Mouse (Mus musculus): ENCODE measurements at regions not wholly inside any gene's neighbourhood (a gene's known extent, or its start where the extent isn't known, plus 50 kb on each side); places are given as distances from the start of the nearest gene placed in this dataset.

- H3K4me2 ChIP-seq (ENCODE audit: low read depth, low read length) = no peak overlapping the region
- TF ChIP-seq EP300 (IDR thresholded peaks at IDR 0.05; ENCODE audit: low read depth) = no peak
- peak; percentile 23; the same call in 1 of the 2 replicates for TF ChIP-seq CTCF (IDR thresholded peaks at IDR 0.05; ENCODE audit: low read depth)
- no peak overlapping the region for H3K27ac ChIP-seq (ENCODE audit: low read depth)
- DNase-seq (ENCODE audit: low spot score) (no peak), ATAC-seq (ENCODE audit: insufficient read depth, low read depth) (no peak)
- H3K36me3 ChIP-seq (replicated peaks; ENCODE audit: control insufficient read depth, insufficient read depth, low read length) = no peaks in the 10 kb centered on the region
- H3K9me3 ChIP-seq (replicated peaks; ENCODE audit: control insufficient read depth, low read length) = no peaks in the 10 kb centered on the region
- H3K4me3 ChIP-seq (ENCODE audit: low read depth, low read length) = no peak overlapping the region
- H3K27me3 ChIP-seq (ENCODE audit: control insufficient read depth, insufficient read depth, low read length) = no peaks in the 10 kb centered on the region
- H3K9ac ChIP-seq (replicated peaks; ENCODE audit: low read depth, low read length) = no peak overlapping the region
- WGBS = 41% methylated on average over 2 of the region's 2 CpGs
- no peaks in the 10 kb centered on the region for H3K4me1 ChIP-seq (ENCODE audit: control insufficient read depth, insufficient read depth)
Measured at GRCm38 (mm10) chrX:97434327-97434726, 57.3 kb upstream of the Eda2r start.

DNA sequence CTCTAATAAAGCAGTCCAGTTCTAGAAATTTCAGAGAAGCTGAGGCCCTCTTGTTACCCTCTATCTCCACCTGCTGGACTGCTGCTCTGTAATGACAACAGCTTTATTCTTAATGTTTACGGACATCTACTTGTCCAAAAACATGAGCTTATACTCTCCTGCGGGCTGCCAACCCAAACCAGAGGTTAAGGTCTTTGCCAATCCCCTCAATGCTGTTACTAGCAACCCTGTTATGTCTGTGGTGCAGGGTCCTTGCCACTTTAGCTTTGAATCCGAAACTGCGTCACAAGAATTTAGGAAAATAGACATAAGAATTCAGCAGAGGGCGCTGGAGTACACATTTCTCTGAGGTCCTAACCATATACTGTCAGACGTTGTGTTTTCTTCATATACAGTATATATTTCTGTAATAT, 54.4 kb upstream of the Eda2r start:
- ATAC-seq (ENCODE audit: insufficient read depth, low read depth) (no peak), DNase-seq (ENCODE audit: low spot score) (peak; percentile 15)
- Histone ChIP-seq H3K27ac (ENCODE audit: low read depth) (no peak overlapping the region), H3K9me3 (replicated peaks; ENCODE audit: control insufficient read depth, low read length) (no peaks in the 10 kb centered on the region), H3K4me2 (ENCODE audit: low read depth, low read length) (peak overlapping the region; percentile 40), H3K4me3 (ENCODE audit: low read depth, low read length) (peak overlapping the region; percentile 54), H3K9ac (replicated peaks; ENCODE audit: low read depth, low read length) (no peak overlapping the region), H3K27me3 (ENCODE audit: control insufficient read depth, insufficient read depth, low read length) (no peaks in the 10 kb centered on the region), H3K36me3 (replicated peaks; ENCODE audit: control insufficient read depth, insufficient read depth, low read length) (no peaks in the 10 kb centered on the region), H3K4me1 (ENCODE audit: control insufficient read depth, insufficient read depth) (no peaks in the 10 kb centered on the region)
- TF ChIP-seq CTCF (IDR thresholded peaks at IDR 0.05; ENCODE audit: low read depth) = peak; percentile 47
- no peak for TF ChIP-seq EP300 (IDR thresholded peaks at IDR 0.05; ENCODE audit: low read depth)
- WGBS = 14% methylated on average over 6 of the region's 6 CpGs

All from heart, postnatal 0 days (tissue).